In genomic region chr6:89461250-89462222, GRCm38 (mm10) we compare ENCODE assay signal across 13 mouse cellular contexts.
DNase-seq lines count a peak whose midpoint lies in the region; ATAC-seq and TF ChIP-seq lines count a peak whose summit lies in the region.
"Had no signal": no experiment of that assay in that cellular context is flagged by ENCODE, and none has a peak within 500 bp of the region (broad histone marks: within the 10 kb centered on the region; RNA-seq: fewer than 3 reads in every experiment).

No protein-coding gene starts in this region.

- no peaks in the 10 kb centered on the region for H3K27me3 ChIP-seq in embryonic facial prominence, embryonic 13.5 days
- H3K27me3 ChIP-seq in embryonic facial prominence, embryonic 10.5 days (replicated peaks; ENCODE audit: low read depth, poor library complexity, severe bottlenecking) = no peaks in the 10 kb centered on the region
- H3K27me3 ChIP-seq in hindbrain, embryonic 13.5 days = no peaks in the 10 kb centered on the region
- H3K27me3 ChIP-seq: heart, embryonic 15.5 days; limb, embryonic 12.5 days had no signal

- ATAC-seq in embryonic facial prominence, embryonic 13.5 days (ENCODE audit: insufficient number of reproducible peaks, insufficient read depth, low FRiP score, low TSS enrichment, low read depth) = no peak
- no peak for ATAC-seq in hindbrain, embryonic 13.5 days (ENCODE audit: low FRiP score)
- ATAC-seq in activated CD4-positive, CD25-positive, alpha-beta regulatory T cell, adult 4 months = no peak

- no peak overlapping the region for H3K4me2 ChIP-seq in embryonic facial prominence, embryonic 13.5 days
- no peak overlapping the region for H3K4me2 ChIP-seq in hindbrain, embryonic 13.5 days
- H3K4me2 ChIP-seq: heart, embryonic 15.5 days; limb, embryonic 12.5 days had no signal

- H3K9ac ChIP-seq in embryonic facial prominence, embryonic 13.5 days = no peak overlapping the region
- H3K9ac ChIP-seq in hindbrain, embryonic 13.5 days = no peak overlapping the region
- H3K9ac ChIP-seq: heart, embryonic 15.5 days; limb, embryonic 12.5 days had no signal

- no peak for TF ChIP-seq CTCF in lung, adult 2 months (IDR thresholded peaks at IDR 0.05; ENCODE audit: insufficient read depth, low read length)

- no peaks in the 10 kb centered on the region for H3K79me2 ChIP-seq in macrophage (ENCODE audit: inconsistent target)

- no peak for TF ChIP-seq POLR2A in lung, adult 2 months (IDR thresholded peaks at IDR 0.05; ENCODE audit: borderline replicate concordance, extremely low read depth, low read depth, low read length)

- DNase-seq in embryonic facial prominence, embryonic 10.5 days (ENCODE audit: low spot score) = no peak
- peak; percentile 20 to 40 for DNase-seq in lung, adult 18-20 months
- no peak for DNase-seq in lung, adult 2 months
- peak; percentile 49 for DNase-seq in gonadal fat pad, adult 2 months (ENCODE audit: low read depth)
- DNase-seq: kidney, postnatal 36 days had no signal

- WGBS in embryonic facial prominence, embryonic 13.5 days = 64% methylated on average over 9 of the region's 9 CpGs
- 91% methylated on average over 9 of the region's 9 CpGs for WGBS in embryonic facial prominence, embryonic 10.5 days
- 65% methylated on average over 9 of the region's 9 CpGs for WGBS in lung, adult 2 months
- 94% methylated on average over 9 of the region's 9 CpGs for WGBS in macrophage (ENCODE audit: missing documents)
- 90% methylated on average over 9 of the region's 9 CpGs for WGBS in hindbrain, embryonic 13.5 days

- H3K9me3 ChIP-seq in embryonic facial prominence, embryonic 13.5 days = no peaks in the 10 kb centered on the region
- no peaks in the 10 kb centered on the region for H3K9me3 ChIP-seq in embryonic facial prominence, embryonic 10.5 days
- no peaks in the 10 kb centered on the region for H3K9me3 ChIP-seq in hindbrain, embryonic 13.5 days
- H3K9me3 ChIP-seq: heart, embryonic 15.5 days; limb, embryonic 12.5 days; midbrain, embryonic 10.5 days had no signal

- peaks cover 15% of the 10 kb centered on the region for H3K4me1 ChIP-seq in embryonic facial prominence, embryonic 13.5 days
- H3K4me1 ChIP-seq in embryonic facial prominence, embryonic 10.5 days = peaks cover 11% of the 10 kb centered on the region
- peaks cover 16% of the 10 kb centered on the region for H3K4me1 ChIP-seq in lung, adult 2 months (ENCODE audit: control insufficient read depth, insufficient read depth, low read length)
- peaks cover 6% of the 10 kb centered on the region; the same call in 1 of the 2 replicates for H3K4me1 ChIP-seq in hindbrain, embryonic 13.5 days (replicated peaks)
- H3K4me1 ChIP-seq: midbrain, embryonic 10.5 days had no signal

- no peak overlapping the region for H3K4me3 ChIP-seq in embryonic facial prominence, embryonic 13.5 days
- H3K4me3 ChIP-seq in embryonic facial prominence, embryonic 10.5 days = no peak overlapping the region
- no peak overlapping the region for H3K4me3 ChIP-seq in lung, adult 2 months (replicated peaks; ENCODE audit: extremely low read depth, low read depth, low read length)
- no peak overlapping the region for H3K4me3 ChIP-seq in macrophage (ENCODE audit: inconsistent target)
- H3K4me3 ChIP-seq in hindbrain, embryonic 13.5 days = no peak overlapping the region
- H3K4me3 ChIP-seq: erythroblast, embryonic 14.5 days; heart, embryonic 15.5 days; limb, embryonic 12.5 days; midbrain, embryonic 10.5 days had no signal

- no peaks in the 10 kb centered on the region for H3K36me3 ChIP-seq in embryonic facial prominence, embryonic 13.5 days
- no peaks in the 10 kb centered on the region for H3K36me3 ChIP-seq in embryonic facial prominence, embryonic 10.5 days (replicated peaks)
- no peaks in the 10 kb centered on the region for H3K36me3 ChIP-seq in macrophage (ENCODE audit: inconsistent target)
- H3K36me3 ChIP-seq in hindbrain, embryonic 13.5 days = no peaks in the 10 kb centered on the region
- H3K36me3 ChIP-seq: heart, embryonic 15.5 days; limb, embryonic 12.5 days; midbrain, embryonic 10.5 days had no signal

- H3K27ac ChIP-seq in embryonic facial prominence, embryonic 13.5 days = peak overlapping the region; percentile 24
- H3K27ac ChIP-seq in embryonic facial prominence, embryonic 10.5 days (replicated peaks) = no peak overlapping the region; the same call in 1 of the 2 replicates
- peak overlapping the region; percentile 62 for H3K27ac ChIP-seq in macrophage
- no peak overlapping the region for H3K27ac ChIP-seq in hindbrain, embryonic 13.5 days
- H3K27ac ChIP-seq: heart, embryonic 15.5 days; limb, embryonic 12.5 days; midbrain, embryonic 10.5 days had no signal

Comparison
In these comparisons a context has a peak if more than half of its experiments do, and no peak if none do; other contexts are left out.
1. H3K27ac ChIP-seq: peak in embryonic facial prominence, embryonic 13.5 days (single experiment) and macrophage (single experiment); none in embryonic facial prominence, embryonic 10.5 days (single experiment) and hindbrain, embryonic 13.5 days (single experiment).
2. DNase-seq: peak in lung, adult 18-20 months (2 of 2) and gonadal fat pad, adult 2 months (single experiment); none in embryonic facial prominence, embryonic 10.5 days (single experiment) and lung, adult 2 months (single experiment).